Mouse (Mus musculus) CH12.LX (cell line): ENCODE data around the gene Pnp2. TPM values are rescaled to one million over a fixed set of nuclear protein-coding genes. Genes with fewer than 3 reads are reported as not detected.
A peak's percentile ranks its signal among the peaks of the same experiment; 100 is the strongest.
"Not testable (repeated sequence)": the region's sequence is repeated elsewhere in the genome, so short reads cannot be mapped to it uniquely, and the experiment has no call there.

Experiments used
- DNase-seq: peaks from one replicate; pipeline ENCODE4 v3.0.0-alpha.2; 2013; ENCODE audit errors: extremely low read depth
- H3K27ac ChIP-seq: 2 replicates; pipeline ENCODE4 v1.5.1; 2012; ENCODE audit warnings: low read depth, mild to moderate bottlenecking, control low read depth, moderate library complexity; ENCODE audit not compliant: insufficient read depth
- H3K27me3 ChIP-seq: replicated peaks from 2 replicates; pipeline ENCODE3; 2012; ENCODE audit warnings: inconsistent platforms
- H3K36me3 ChIP-seq, 2 experiments: replicated peaks in 1 of 2; 2 replicates each; pipeline versions ENCODE3 to v1.6.1; 2012; ENCODE audit warnings: inconsistent platforms in 1 of 2, low read length in 1 of 2, mild to moderate bottlenecking in 1 of 2, mixed read lengths in 1 of 2, moderate library complexity in 1 of 2; ENCODE audit not compliant: control insufficient read depth in 1 of 2, insufficient read depth in 1 of 2
- H3K4me1 ChIP-seq, 2 experiments: 2 replicates each; pipeline ENCODE4 v1.6.1; 2012; ENCODE audit warnings: inconsistent platforms in 1 of 2, moderate library complexity in 1 of 2; ENCODE audit not compliant: insufficient read depth in 2 of 2, control insufficient read depth in 1 of 2
- H3K4me2 ChIP-seq: 2 replicates; pipeline ENCODE4 v1.6.1; 2012; ENCODE audit warnings: low read depth, mild to moderate bottlenecking, control low read depth; ENCODE audit not compliant: poor library complexity, insufficient read depth, severe bottlenecking
- H3K4me3 ChIP-seq, 3 experiments: fragments of 150-350 bp in 1 of 3; sonication (generic) in 1 of 3; replicated peaks in 1 of 3; 2 replicates each; pipeline versions ENCODE3 to v1.5.1; 2011 to 2012; ENCODE audit warnings: low read depth in 2 of 3, low read length in 2 of 3, mild to moderate bottlenecking in 2 of 3, moderate library complexity in 2 of 3, control low read depth in 1 of 3, improper control_type of control experiment in 1 of 3, inconsistent platforms in 1 of 3, mixed read lengths in 1 of 3; ENCODE audit not compliant: poor library complexity in 1 of 3
- H3K79me2 ChIP-seq: replicated peaks from 2 replicates; pipeline ENCODE4 v1.6.1; 2012; ENCODE audit warnings: mild to moderate bottlenecking, moderate library complexity; ENCODE audit not compliant: control insufficient read depth, poor library complexity, insufficient read depth, severe bottlenecking; ENCODE audit errors: extremely low read depth
- H3K9ac ChIP-seq: 2 replicates; pipeline ENCODE4 v1.6.1; 2012; ENCODE audit warnings: low read depth, mild to moderate bottlenecking, control low read depth, moderate library complexity; ENCODE audit not compliant: insufficient read depth
- H3K9me3 ChIP-seq: replicated peaks from 2 replicates; pipeline ENCODE3; 2012; ENCODE audit warnings: low read length, inconsistent platforms, mixed read lengths
- BHLHE40 ChIP-seq: IDR thresholded peaks from 2 replicates; pipeline ENCODE4 v1.6.1; 2011; ENCODE audit warnings: mild to moderate bottlenecking, low read depth, low read length, improper control_type of control experiment
- CHD1 ChIP-seq: IDR thresholded peaks from 2 replicates; pipeline ENCODE4 v1.6.1; 2012; ENCODE audit warnings: low read depth, low read length, improper control_type of control experiment, inconsistent platforms
- CHD2 ChIP-seq: IDR thresholded peaks from 2 replicates; pipeline ENCODE4 v1.6.1; 2011; ENCODE audit warnings: low read length, improper control_type of control experiment
- CTCF ChIP-seq, 2 experiments: IDR thresholded peaks in 1 of 2; conservative IDR thresholded peaks in 1 of 2; 2 replicates each; pipeline ENCODE4 v1.5.1; 2011 to 2012; ENCODE audit warnings: low read depth in 2 of 2, low read length in 2 of 2, improper control_type of control experiment in 1 of 2, inconsistent platforms in 1 of 2, mild to moderate bottlenecking in 1 of 2, moderate library complexity in 1 of 2
- ELF1 ChIP-seq: IDR thresholded peaks from 2 replicates; pipeline ENCODE4 v1.6.1; 2014; ENCODE audit warnings: low read depth, mild to moderate bottlenecking, inconsistent platforms, low read length, improper control_type of control experiment
- EP300 ChIP-seq: IDR thresholded peaks from 2 replicates; pipeline ENCODE4 v1.6.1; 2011; ENCODE audit warnings: low read length, improper control_type of control experiment
- ETS1 ChIP-seq: conservative IDR thresholded peaks from 2 replicates; pipeline ENCODE4 v1.6.1; 2012; ENCODE audit warnings: low read depth, mild to moderate bottlenecking, inconsistent platforms, low read length, improper control_type of control experiment, moderate library complexity
- GABPA ChIP-seq: IDR thresholded peaks from 2 replicates; pipeline ENCODE4 v1.6.1; 2012; ENCODE audit warnings: low read depth, low read length, improper control_type of control experiment, inconsistent platforms; ENCODE audit not compliant: insufficient replicate concordance
- HCFC1 ChIP-seq: IDR thresholded peaks from 2 replicates; pipeline ENCODE4 v1.6.1; 2012; ENCODE audit warnings: low read depth, mild to moderate bottlenecking, inconsistent platforms, low read length, improper control_type of control experiment
- JUN ChIP-seq: IDR thresholded peaks from 2 replicates; pipeline ENCODE4 v1.6.1; 2011; ENCODE audit warnings: low read depth, mild to moderate bottlenecking, low read length, improper control_type of control experiment, moderate library complexity; ENCODE audit not compliant: insufficient read depth
- JUND ChIP-seq: conservative IDR thresholded peaks from 2 replicates; pipeline ENCODE4 v1.6.1; 2011; ENCODE audit warnings: low read depth, low read length, improper control_type of control experiment
- KAT2A ChIP-seq: IDR thresholded peaks from 2 replicates; pipeline ENCODE4 v1.6.1; 2012; ENCODE audit warnings: low read length, improper control_type of control experiment, inconsistent platforms; ENCODE audit not compliant: insufficient replicate concordance
- MAFK ChIP-seq: IDR thresholded peaks from 2 replicates; pipeline ENCODE4 v1.6.1; 2011; ENCODE audit warnings: low read length, improper control_type of control experiment; ENCODE audit not compliant: insufficient replicate concordance
- MEF2A ChIP-seq: IDR thresholded peaks from 2 replicates; pipeline ENCODE4 v1.6.1; 2014; ENCODE audit warnings: low read depth, mild to moderate bottlenecking, inconsistent platforms, low read length, improper control_type of control experiment, borderline replicate concordance
- MXI1 ChIP-seq: IDR thresholded peaks from 2 replicates; pipeline ENCODE4 v1.6.1; 2011; ENCODE audit warnings: mild to moderate bottlenecking, low read depth, low read length, improper control_type of control experiment
- MYC ChIP-seq: IDR thresholded peaks from 2 replicates; pipeline ENCODE4 v1.6.1; 2011; ENCODE audit warnings: low read depth, mild to moderate bottlenecking, improper control_type of control experiment, low read length
- NELFE ChIP-seq: IDR thresholded peaks from 2 replicates; pipeline ENCODE4 v1.6.1; 2011; ENCODE audit warnings: low read depth, low read length, improper control_type of control experiment
- NRF1 ChIP-seq: IDR thresholded peaks from 2 replicates; pipeline ENCODE4 v1.6.1; 2014; ENCODE audit warnings: low read depth, mild to moderate bottlenecking, inconsistent platforms, low read length, improper control_type of control experiment, moderate library complexity
- PAX5 ChIP-seq: IDR thresholded peaks from 2 replicates; pipeline ENCODE4 v1.6.1; 2012; ENCODE audit warnings: low read length, inconsistent platforms, mixed read lengths
- RAD21 ChIP-seq: IDR thresholded peaks from 2 replicates; pipeline ENCODE4 v1.6.1; 2011; ENCODE audit warnings: low read depth, mild to moderate bottlenecking, low read length, improper control_type of control experiment, moderate library complexity
- RCOR1 ChIP-seq: conservative IDR thresholded peaks from 2 replicates; pipeline ENCODE4 v1.6.1; 2012; ENCODE audit warnings: low read depth, mild to moderate bottlenecking, inconsistent platforms, low read length, improper control_type of control experiment
- SIN3A ChIP-seq: IDR thresholded peaks from 2 replicates; pipeline ENCODE4 v1.6.1; 2012; ENCODE audit warnings: low read length, improper control_type of control experiment, inconsistent platforms
- SMC3 ChIP-seq: IDR thresholded peaks from 2 replicates; pipeline ENCODE4 v1.6.1; 2011; ENCODE audit warnings: low read depth, low read length, improper control_type of control experiment
- TBP ChIP-seq: conservative IDR thresholded peaks from 2 replicates; pipeline ENCODE4 v1.6.1; 2011; ENCODE audit warnings: low read depth, low read length, improper control_type of control experiment
- TCF12 ChIP-seq: IDR thresholded peaks from 2 replicates; pipeline ENCODE4 v1.6.1; 2014; ENCODE audit warnings: low read depth, mild to moderate bottlenecking, inconsistent platforms, low read length, improper control_type of control experiment
- UBTF ChIP-seq: IDR thresholded peaks from 2 replicates; pipeline ENCODE4 v1.6.1; 2012; ENCODE audit warnings: low read depth, mild to moderate bottlenecking, inconsistent platforms, low read length, improper control_type of control experiment, moderate library complexity
- USF1 ChIP-seq: IDR thresholded peaks from 2 replicates; pipeline ENCODE4 v1.6.1; 2014; ENCODE audit warnings: low read depth, mild to moderate bottlenecking, inconsistent platforms, low read length, improper control_type of control experiment
- ZC3H11A ChIP-seq: IDR thresholded peaks from 2 replicates; pipeline ENCODE4 v1.6.1; 2012; ENCODE audit warnings: low read depth, mild to moderate bottlenecking, inconsistent platforms, low read length, improper control_type of control experiment
- ZKSCAN1 ChIP-seq: IDR thresholded peaks from 2 replicates; pipeline ENCODE4 v1.6.1; 2012; ENCODE audit warnings: low read depth, inconsistent platforms, low read length, improper control_type of control experiment, borderline replicate concordance
- ZMIZ1 ChIP-seq: IDR thresholded peaks from 2 replicates; pipeline ENCODE4 v1.6.1; 2012; ENCODE audit warnings: low read depth, mild to moderate bottlenecking, inconsistent platforms, low read length, improper control_type of control experiment
- ZNF384 ChIP-seq: IDR thresholded peaks from 2 replicates; pipeline ENCODE4 v1.6.1; 2012; ENCODE audit warnings: low read depth, low read length, improper control_type of control experiment, inconsistent platforms
- dilution Hi-C: fragments of 300-500 bp; cut with MboI; formaldehyde crosslinking; loops from 2 replicates; pipeline ENCODE4 v1.14.3; 2020; ENCODE audit warnings: low sequenced_read_pairs; ENCODE audit not compliant: extremely low pct_unique_long_range_greater_than_20kb, extremely low pct_ligation_motif_present
- in situ Hi-C: fragments of 300-500 bp; cut with MboI; formaldehyde crosslinking; loops from 3 replicates; pipeline ENCODE4 v1.14.3; 2019; ENCODE audit warnings: low sequenced_read_pairs, low pct_ligation_motif_present, low pct_unique_long_range_greater_than_20kb, mixed read lengths
- polyA plus RNA-seq: library from polyadenylated mRNA; unstranded; fragments of >175 nt; gene quantifications from 2 replicates; pipeline ENCODE4 v1.2.1, GENCODE M21; 2012; ENCODE audit warnings: low read depth; ENCODE audit not compliant: insufficient read length
- total RNA-seq, 2 experiments: library from RNA; depleted of rRNA; stranded (reverse); fragments of 300-350 nt in 1 of 2; fragments of >200 nt in 1 of 2; gene quantifications; 2 replicates each; pipeline ENCODE4 v1.2.3; 2012 to 2014

The Pnp2 gene
- total and polyA plus RNA-seq, 3 experiments: 0.21 TPM; not detected in 2

DNA sequence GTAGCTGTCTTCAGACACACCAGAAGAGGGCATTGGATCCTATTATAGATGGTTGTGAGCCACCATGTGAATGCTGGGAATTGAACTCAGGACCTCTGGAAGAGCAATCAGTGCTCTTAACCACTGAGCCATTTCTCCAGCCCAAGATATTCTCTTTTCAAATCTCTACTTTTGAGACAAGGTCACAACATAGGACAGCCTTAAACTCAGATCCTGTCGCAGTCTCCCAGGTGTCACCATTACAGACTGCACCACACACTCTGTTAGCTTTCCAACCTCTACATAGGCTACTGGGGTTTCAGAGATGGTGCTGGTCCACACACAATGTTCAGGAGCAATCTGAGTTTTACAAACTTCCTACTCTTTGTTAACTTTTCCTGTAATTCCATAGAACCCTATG, 32.4 kb upstream of the Pnp2 start:
- in situ Hi-C loops, dilution Hi-C loops, H3K27me3 ChIP-seq: not testable (repeated sequence)
- H3K36me3 ChIP-seq: peaks cover 26 to 46% of the 10 kb centered on the region in 2 experiments
- peak overlapping the region; percentile 87 for H3K4me2 ChIP-seq
- H3K4me3 ChIP-seq: peak overlapping the region; percentile 73 to 97 (median 85)
- H3K79me2 ChIP-seq: peaks cover 12% of the 10 kb centered on the region
- peaks cover 0 to 31% of the 10 kb centered on the region in 2 experiments; a peak in 2 of 4 replicates for H3K4me1 ChIP-seq
- TF ChIP-seq TBP: peak; percentile 97
- TF ChIP-seq, all 38 proteins: peak for 1; not testable (repeated sequence) for 37
- H3K9ac ChIP-seq: peak overlapping the region; percentile 66
- DNase-seq: peak; percentile 37
- H3K9me3 ChIP-seq, H3K27ac ChIP-seq: not testable (repeated sequence)

DNA sequence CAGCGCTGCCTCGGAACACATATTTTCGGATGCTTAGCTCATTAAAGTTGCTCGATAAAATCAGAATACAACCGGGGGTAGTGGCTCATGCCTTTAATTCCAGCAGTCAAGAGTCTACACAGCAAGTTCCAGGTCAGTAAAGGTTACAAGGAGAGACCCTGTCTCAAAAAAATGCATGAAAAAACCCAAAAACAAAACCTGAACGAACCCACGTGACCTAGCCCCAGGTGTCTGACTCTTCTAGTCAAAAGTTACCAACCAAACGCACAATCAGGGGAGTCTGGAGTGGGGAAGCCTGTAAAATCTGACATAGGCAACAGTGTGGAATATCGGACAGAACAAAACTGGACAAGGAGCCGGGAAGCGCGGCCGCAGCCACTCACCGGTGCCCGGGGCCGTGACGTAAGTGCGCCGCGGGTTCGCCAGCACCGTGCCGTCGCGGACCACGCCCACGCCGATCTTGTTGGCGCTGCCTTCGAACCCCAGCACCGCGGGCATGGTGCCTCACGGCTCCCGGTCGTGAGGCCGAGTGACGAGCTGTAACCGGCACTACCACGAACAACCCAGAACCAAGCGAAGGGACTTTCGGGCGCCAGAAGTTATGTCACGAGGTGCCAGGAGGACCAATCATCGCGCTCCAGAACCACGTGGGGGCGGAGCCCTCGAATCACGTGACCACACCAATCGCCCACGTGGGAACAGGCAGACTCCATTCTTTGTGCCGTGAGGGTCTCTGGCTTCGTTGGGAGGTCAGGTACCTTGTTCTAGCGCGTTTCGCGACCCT, 31.3 kb upstream of the Pnp2 start, which contains the start of the genes Osgep and Apex1:
TSS of gene Osgep (minus strand) at position 613 of the 784 bp plus-strand sequence.
TSS of gene Apex1 (plus strand) at position 688 of the 784 bp plus-strand sequence.
- Histone ChIP-seq H3K36me3 (peaks cover 35 to 52% of the 10 kb centered on the region in 2 experiments), H3K27me3 (no peaks in the 10 kb centered on the region), H3K4me1 (peaks cover 0 to 41% of the 10 kb centered on the region in 2 experiments; a peak in 2 of 4 replicates), H3K4me2 (peak within 1 kb of the TSS; percentile 87), H3K9ac (peak within 1 kb of the TSS; percentile 66), H3K27ac (peak within 1 kb of the TSS; percentile 88), H3K9me3 (no peaks in the 10 kb centered on the region), H3K4me3 (peak within 1 kb of the TSS; percentile 73 to 97 (median 85)), H3K79me2 (peaks cover 15% of the 10 kb centered on the region)
- DNase-seq: peak; percentile 98
- dilution Hi-C loops (no loop called here), in situ Hi-C loops (no loop called here)
- TF ChIP-seq USF1: peak; percentile 98
- TF ChIP-seq KAT2A: no peak
- no peak for TF ChIP-seq ZKSCAN1
- TF ChIP-seq MAFK: no peak
- peak; percentile 74 for TF ChIP-seq ZMIZ1
- peak; percentile 87 for TF ChIP-seq BHLHE40
- no peak for TF ChIP-seq ZNF384
- TF ChIP-seq CHD2: no peak
- TF ChIP-seq ZC3H11A: no peak
- peak; percentile 99 for TF ChIP-seq MXI1
- TF ChIP-seq RAD21: no peak
- no peak for TF ChIP-seq EP300
- TF ChIP-seq NELFE: peak; percentile 85
- no peak for TF ChIP-seq PAX5
- TF ChIP-seq SMC3: no peak
- TF ChIP-seq UBTF: no peak
- TF ChIP-seq NRF1: peak; percentile 40; the same call in 1 of the 2 replicates
- peak; percentile 99 for TF ChIP-seq MYC
- no peak for TF ChIP-seq JUN
- peak; percentile 63 for TF ChIP-seq HCFC1
- TF ChIP-seq TBP: peak; percentile 77; the same call in 1 of the 2 replicates
- TF ChIP-seq CTCF (conservative IDR thresholded peaks at IDR 0.05 in 1 of 2, IDR thresholded peaks at IDR 0.05 in 1 of 2; ENCODE audit: low read depth in 2 of 2, low read length in 2 of 2): no peak
- TF ChIP-seq TCF12: peak; percentile 79
- TF ChIP-seq GABPA: no peak
- no peak for TF ChIP-seq JUND
- 0 out of 2 replicates have a peak, but pooled peaks have one; percentile 11 for TF ChIP-seq MEF2A
- no peak for TF ChIP-seq ETS1
- TF ChIP-seq CHD1: no peak
- no peak for TF ChIP-seq RCOR1
- TF ChIP-seq SIN3A: peak; percentile 88
- no peak for TF ChIP-seq ELF1
